Mouse (Mus musculus): ENCODE data around the gene Gatd1.

GRCm38 (mm10) chr7:141430585-141431240 lies 16.8 kb upstream of the Gatd1 start:
- TF ChIP-seq CTCF (IDR thresholded peaks at IDR 0.05; ENCODE audit: low read depth, low read length) (no peak), POLR2A (IDR thresholded peaks at IDR 0.05; ENCODE audit: insufficient read depth, low read length) (no peak), EP300 (IDR thresholded peaks at IDR 0.05; ENCODE audit: insufficient read depth, low read depth, low read length) (no peak)
